Mouse (Mus musculus) liver, embryonic 14.5 days (tissue): ENCODE results near the gene Gpc4. TPM values are rescaled to one million over a fixed set of nuclear protein-coding genes. Genes with fewer than 3 reads are reported as not detected.

Experiments
- ATAC-seq: fragments of 200-750 bp; cut with Nextera tagmentation; 2 replicates; pipeline ENCODE4 v1.8.0; 2017; ENCODE audit warnings: moderate number of reproducible peaks, mild to moderate bottlenecking, moderate library complexity; ENCODE audit not compliant: insufficient read depth
- DNase-seq, 3 experiments: peaks; one replicate each; pipeline ENCODE4 v3.0.0-alpha.2; 2012 to 2013; ENCODE audit warnings: low read depth in 3 of 3, low spot score in 3 of 3
- H3K27ac ChIP-seq: fragments of 300-500 bp; sonication (generic); 2 replicates; pipeline ENCODE4 v1.5.1; 2014; ENCODE audit warnings: moderate library complexity, mild to moderate bottlenecking, control low read depth, inconsistent platforms
- H3K27me3 ChIP-seq: fragments of 300-500 bp; sonication (generic); 2 replicates; pipeline ENCODE4 v1.6.1; 2014; ENCODE audit warnings: mild to moderate bottlenecking, low read length, moderate library complexity; ENCODE audit not compliant: control insufficient read depth, insufficient read depth
- H3K36me3 ChIP-seq: fragments of 300-500 bp; sonication (generic); replicated peaks from 2 replicates; pipeline ENCODE4 v1.6.1; 2014; ENCODE audit warnings: low read depth; ENCODE audit not compliant: control insufficient read depth, insufficient read depth
- H3K4me1 ChIP-seq, 2 experiments: fragments of 200-500 bp in 1 of 2; fragments of 300-500 bp in 1 of 2; sonication (generic) in 1 of 2; replicated peaks; 2 replicates each; pipeline ENCODE4 v1.6.1; 2012 to 2014; ENCODE audit warnings: antibody characterized with exemption in 1 of 2, inconsistent platforms in 1 of 2, low read length in 1 of 2; ENCODE audit not compliant: control insufficient read depth in 2 of 2, insufficient read depth in 2 of 2
- H3K4me2 ChIP-seq: fragments of 300-500 bp; sonication (generic); 2 replicates; pipeline ENCODE4 v1.6.1; 2014; ENCODE audit warnings: low read depth, mild to moderate bottlenecking, control low read depth, moderate library complexity
- H3K4me3 ChIP-seq, 2 experiments: fragments of 200-500 bp in 1 of 2; fragments of 300-500 bp in 1 of 2; sonication (generic) in 1 of 2; 2 replicates each; pipeline ENCODE4 v1.5.1; 2012 to 2014; ENCODE audit warnings: low read depth in 2 of 2, low read length in 2 of 2, mild to moderate bottlenecking in 2 of 2, control low read depth in 1 of 2, inconsistent platforms in 1 of 2, moderate library complexity in 1 of 2; ENCODE audit not compliant: insufficient read depth in 1 of 2
- H3K9ac ChIP-seq: fragments of 300-500 bp; sonication (generic); replicated peaks from 2 replicates; pipeline ENCODE4 v1.6.1; 2014; ENCODE audit warnings: mild to moderate bottlenecking, control low read depth, moderate library complexity
- H3K9me3 ChIP-seq: fragments of 300-500 bp; sonication (generic); 2 replicates; pipeline ENCODE4 v1.6.1; 2016; ENCODE audit warnings: low read length, mixed read lengths; ENCODE audit not compliant: control insufficient read depth
- CTCF ChIP-seq: IDR thresholded peaks from 2 replicates; pipeline ENCODE4 v1.5.1; 2016; ENCODE audit warnings: antibody characterized with exemption, low read depth, control low read depth
- EP300 ChIP-seq: IDR thresholded peaks from 2 replicates; pipeline ENCODE4 v1.6.1; 2016; ENCODE audit warnings: antibody characterized with exemption, low read depth
- WGBS: fragments of 180-500 bp; shearing (Covaris S2); extraction: QIAGEN DNeasy Blood & Tissue Kit; methylation state at CpG from one replicate; pipeline ENCODE4 v1.1.7; 2014; ENCODE audit not compliant: insufficient replicate concordance; 5-methylcytosine and 5-hydroxymethylcytosine counted together
- polyA plus RNA-seq, 2 experiments: library from polyadenylated mRNA; depleted of rRNA in 1 of 2; stranded (reverse) in 1 of 2; unstranded in 1 of 2; fragments of >200 nt; fragmentation: Nextera tagmentation in 1 of 2; extraction: Ambion mirVana in 1 of 2; gene quantifications; 2 replicates each; pipeline versions ENCODE4 v1.2.1 to v1.2.3; 2012 to 2014

Gpc4 gene
- polyA plus RNA-seq, 2 experiments: 3.2 to 4.2 TPM

DNA sequence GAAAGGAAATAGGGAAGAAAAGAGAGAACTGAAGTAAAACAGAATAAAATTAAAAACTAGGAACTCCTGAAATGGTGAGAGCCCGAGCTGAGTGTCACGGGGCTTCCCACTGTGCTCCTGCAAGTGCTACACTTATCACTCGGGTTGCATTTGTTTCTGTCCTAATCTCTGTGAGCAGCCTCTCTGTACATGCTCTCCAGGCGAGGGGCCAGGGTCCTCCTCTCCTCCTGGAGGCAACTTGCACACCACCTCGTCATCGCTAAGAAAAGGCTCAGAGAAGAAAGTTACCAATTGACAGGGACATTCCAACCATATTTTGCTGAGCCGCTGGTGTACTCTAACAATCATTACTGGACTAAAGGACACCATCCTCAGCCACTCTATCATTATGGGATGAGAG lies 14.0 kb downstream of the Gpc4 start:
- Histone ChIP-seq H3K27ac (peak overlapping the region; percentile 37), H3K9me3 (no peaks in the 10 kb centered on the region), H3K9ac (no peak overlapping the region; the same call in 1 of the 2 replicates), H3K27me3 (no peaks in the 10 kb centered on the region), H3K4me2 (peak overlapping the region; percentile 53), H3K36me3 (no peaks in the 10 kb centered on the region), H3K4me3 (peak overlapping the region; percentile 12 to 16; a peak in 1 of 4 replicates), H3K4me1 (peaks cover 0 to 27% of the 10 kb centered on the region in 2 experiments; a peak in 2 of 4 replicates)
- TF ChIP-seq EP300 (peak; percentile 54), CTCF (no peak)
- ATAC-seq: peak; percentile 96
- WGBS: 25% methylated on average over 7 of the region's 7 CpGs
- DNase-seq: peak; percentile 28 to 40 (median 36)

DNA sequence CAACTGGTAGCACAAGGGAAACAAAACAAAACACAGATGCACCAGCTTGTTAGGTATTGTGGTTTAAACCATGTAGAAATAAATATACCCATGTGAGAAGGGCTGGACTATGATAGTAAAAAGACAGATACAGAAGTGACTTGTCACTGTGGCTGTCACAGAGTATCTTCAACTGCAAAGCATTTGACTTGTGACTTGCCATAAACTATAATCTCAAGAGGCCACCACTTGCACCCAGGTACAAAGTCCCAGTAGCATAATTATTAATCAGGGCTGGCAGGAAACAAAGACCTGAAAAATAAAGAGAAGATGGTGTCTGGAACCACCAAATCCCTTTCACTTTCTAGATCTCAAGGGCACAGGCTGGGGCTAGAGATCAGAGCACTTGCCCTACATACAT lies 19.5 kb downstream of the Gpc4 start:
- Histone ChIP-seq H3K9ac (no peak overlapping the region), H3K9me3 (no peaks in the 10 kb centered on the region), H3K4me1 (peaks cover 2 to 20% of the 10 kb centered on the region in 2 experiments; a peak in 2 of 4 replicates), H3K27ac (no peak overlapping the region), H3K4me2 (no peak overlapping the region), H3K27me3 (no peaks in the 10 kb centered on the region; the same call in 1 of the 2 replicates), H3K36me3 (no peaks in the 10 kb centered on the region), H3K4me3 (no peak overlapping the region)
- ATAC-seq: no peak
- TF ChIP-seq EP300: no peak
- no peak for TF ChIP-seq CTCF
- no peak for DNase-seq

DNA sequence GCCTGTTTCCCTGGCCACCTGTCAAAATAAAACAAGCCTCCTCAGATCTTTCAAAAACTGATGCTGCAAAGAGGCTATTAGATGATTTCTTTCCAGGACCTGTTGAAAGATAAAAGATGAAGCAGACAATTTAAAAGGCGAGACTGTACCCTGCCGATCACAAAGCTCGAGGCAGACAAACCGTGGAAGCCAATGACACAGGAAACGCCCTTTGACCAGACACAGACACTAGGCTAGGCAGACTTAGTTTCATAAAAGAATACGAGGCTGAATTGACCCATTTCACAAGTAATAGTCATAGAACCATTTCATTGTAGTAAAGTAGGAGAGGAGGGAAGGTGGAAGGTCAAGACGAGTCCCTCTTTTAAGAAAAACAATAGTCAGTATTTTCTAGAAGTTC lies 20.6 kb downstream of the Gpc4 start:
- ATAC-seq: no peak
- Histone ChIP-seq H3K27me3 (no peaks in the 10 kb centered on the region; the same call in 1 of the 2 replicates), H3K4me3 (no peak overlapping the region), H3K9ac (no peak overlapping the region), H3K9me3 (no peaks in the 10 kb centered on the region), H3K27ac (no peak overlapping the region), H3K4me1 (peaks cover 2 to 20% of the 10 kb centered on the region in 2 experiments; a peak in 2 of 4 replicates), H3K4me2 (peak overlapping the region; percentile 11), H3K36me3 (no peaks in the 10 kb centered on the region)
- no peak for DNase-seq
- WGBS: 44% methylated on average over 7 of the region's 7 CpGs
- TF ChIP-seq CTCF (no peak), EP300 (no peak)

DNA sequence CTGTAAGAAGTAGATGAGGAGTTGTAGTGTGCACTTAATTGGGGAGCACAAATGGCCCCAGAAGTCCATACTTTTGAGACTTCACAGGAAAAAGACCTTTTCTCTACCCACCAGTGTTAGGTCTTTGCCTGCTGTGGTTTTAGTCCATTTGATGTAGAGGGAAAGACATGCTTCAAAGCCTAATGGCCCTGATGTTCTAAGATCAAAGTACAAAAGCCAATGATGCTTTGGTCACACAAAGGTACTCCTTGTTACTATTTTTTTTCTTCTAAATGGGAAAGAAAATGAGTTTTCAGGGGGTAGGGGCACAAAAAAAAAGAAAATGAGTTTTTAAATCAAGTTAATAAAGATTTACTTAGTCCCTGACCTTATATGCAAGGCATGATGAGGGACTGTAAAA lies 24.7 kb downstream of the Gpc4 start:
- Histone ChIP-seq H3K27ac (no peak overlapping the region), H3K9me3 (no peaks in the 10 kb centered on the region), H3K27me3 (no peaks in the 10 kb centered on the region; the same call in 1 of the 2 replicates), H3K4me1 (peaks cover 2 to 13% of the 10 kb centered on the region in 2 experiments; a peak in 2 of 4 replicates), H3K4me2 (no peak overlapping the region), H3K9ac (no peak overlapping the region), H3K36me3 (no peaks in the 10 kb centered on the region), H3K4me3 (no peak overlapping the region)
- DNase-seq (no peak), ATAC-seq (no peak)
- TF ChIP-seq CTCF (no peak), EP300 (no peak)

DNA sequence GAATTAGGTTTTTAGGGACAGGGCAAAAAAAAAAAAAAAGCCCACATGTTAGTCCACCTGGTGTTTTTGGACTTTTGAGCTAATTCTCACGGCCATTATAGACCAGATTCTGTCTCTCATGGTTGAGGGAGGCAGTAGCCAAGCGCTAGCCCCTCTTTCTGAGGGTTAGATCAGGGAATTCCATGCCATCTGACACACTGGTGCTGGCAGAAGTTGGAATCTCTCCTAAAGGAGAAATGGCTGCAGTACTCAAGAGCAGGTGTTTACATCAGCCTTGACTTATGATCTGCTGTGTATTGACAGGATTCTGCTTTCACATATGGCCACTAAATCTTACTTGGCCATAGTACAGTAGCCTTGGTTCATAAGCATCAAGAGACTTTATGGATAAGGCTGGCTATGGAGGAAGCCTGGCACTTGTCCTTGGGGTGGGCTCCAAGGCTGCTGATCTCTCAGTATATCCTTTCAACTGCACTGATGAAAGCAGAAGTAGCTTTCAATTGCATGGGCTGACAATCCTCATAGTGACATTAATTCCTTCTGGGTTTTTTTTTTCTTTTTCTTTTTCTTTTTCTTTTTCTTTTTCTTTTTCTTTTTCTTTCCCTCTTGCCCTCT lies 26.5 kb downstream of the Gpc4 start:
- peaks cover 0 to 3% of the 10 kb centered on the region in 2 experiments; a peak in 1 of 4 replicates for H3K4me1 ChIP-seq
- H3K4me2 ChIP-seq: no peak overlapping the region
- no peaks in the 10 kb centered on the region for H3K36me3 ChIP-seq
- no peak overlapping the region for H3K27ac ChIP-seq
- no peak for DNase-seq
- H3K4me3 ChIP-seq: no peak overlapping the region
- 64% methylated on average over 2 of the region's 2 CpGs for WGBS
- ATAC-seq: no peak
- no peak for TF ChIP-seq CTCF
- TF ChIP-seq EP300: no peak
- no peaks in the 10 kb centered on the region; the same call in 1 of the 2 replicates for H3K27me3 ChIP-seq
- no peaks in the 10 kb centered on the region for H3K9me3 ChIP-seq
- H3K9ac ChIP-seq: no peak overlapping the region
